Mouse (Mus musculus) skeletal muscle tissue, adult 2 months (tissue): ENCODE data around the gene Prl3a1.

Experiments
- DNase-seq: peaks from one replicate; pipeline ENCODE4 v3.0.0-alpha.2; 2012; ENCODE audit warnings: low read depth, low spot score

The Prl3a1 gene

DNA sequence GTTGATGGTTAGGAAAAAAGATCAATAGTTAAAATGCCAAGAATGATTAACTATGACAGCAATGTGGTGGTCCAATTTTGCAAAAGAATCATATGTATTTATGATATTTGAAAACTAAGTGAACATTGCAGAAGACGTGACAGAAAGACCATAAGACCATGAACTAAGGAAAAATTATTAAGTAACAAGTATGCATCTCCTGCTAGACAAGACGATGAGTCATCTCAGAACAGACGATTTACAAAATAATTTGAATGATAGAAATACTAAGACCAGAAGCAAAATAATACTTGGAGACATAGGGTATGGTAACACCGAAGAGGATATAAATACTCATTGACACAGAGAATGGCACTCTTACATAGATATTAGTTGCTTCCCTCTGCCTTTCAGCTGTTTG, at the start of gene Prl3a1:
Gene Prl3a1 (plus strand): TSS at position 301 of the 400 bp plus-strand sequence.
- no peak for DNase-seq

DNA sequence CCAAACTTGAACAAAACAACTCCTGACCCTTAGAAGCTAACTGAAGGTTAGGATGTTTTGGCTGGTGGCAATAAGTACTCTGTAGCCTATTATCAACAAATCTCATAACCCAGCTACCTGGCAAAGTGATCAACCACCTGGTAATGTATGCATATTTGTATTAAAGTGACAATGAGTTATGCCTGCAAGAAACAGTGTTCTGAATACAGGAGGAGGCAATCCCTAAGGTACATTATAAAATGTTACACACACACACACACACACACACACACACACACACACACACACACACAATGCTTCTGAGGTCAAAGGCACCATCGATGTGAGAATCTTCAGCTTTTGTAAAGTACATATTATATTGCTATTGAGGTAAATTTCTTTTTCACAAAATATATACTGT, 17.7 kb upstream of the Prl3a1 start, which contains the start of gene Prl3b1:
Gene Prl3b1 (plus strand): TSS at position 301 of the 400 bp plus-strand sequence.
- no peak for DNase-seq

DNA sequence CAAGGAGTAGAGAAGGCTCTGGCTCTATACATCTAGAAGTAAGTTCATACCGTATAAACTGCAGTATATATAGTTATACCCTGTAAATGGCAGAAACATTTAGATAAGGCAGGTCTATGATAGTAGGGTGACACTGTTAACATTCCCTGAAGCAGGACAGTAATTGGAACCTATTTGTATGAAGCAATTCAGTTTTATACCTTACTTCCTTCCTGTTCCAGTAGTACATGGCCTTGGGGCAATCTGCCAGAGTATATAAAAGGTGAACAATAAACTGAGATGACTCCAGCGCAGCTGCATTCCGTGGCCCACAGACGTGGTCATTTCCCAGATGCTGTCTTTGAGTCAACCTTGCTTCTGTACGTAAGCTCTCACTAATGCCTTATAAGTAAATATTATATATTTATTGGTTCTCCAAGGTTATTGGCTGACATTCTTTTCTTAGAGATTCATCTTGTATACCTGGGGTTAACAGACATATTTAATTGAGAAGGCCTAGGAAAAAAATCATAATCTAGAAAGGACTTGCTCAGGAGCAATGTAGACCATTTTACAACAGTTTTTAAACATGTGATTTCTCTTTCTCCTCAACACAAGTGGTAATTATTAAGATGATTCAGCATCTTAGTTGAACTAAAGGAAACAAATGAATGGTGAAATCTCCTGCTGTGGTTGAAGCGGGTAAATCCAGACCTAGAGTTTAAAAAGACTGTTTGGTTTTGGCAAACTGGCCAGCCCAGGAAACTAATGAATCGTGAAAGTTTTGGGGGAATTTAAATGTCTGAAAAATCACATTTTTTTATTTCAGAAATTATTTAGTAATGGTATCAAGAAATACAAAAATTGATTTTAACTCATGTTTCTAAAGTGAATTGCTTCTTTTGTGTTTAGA, 53.3 kb downstream of the Prl3a1 start, which contains the start of gene Prl6a1:
Gene Prl6a1 (plus strand): TSS at position 294 of the 892 bp plus-strand sequence.
- no peak for DNase-seq
